Comparison of ENCODE assay signal across 21 mouse cellular contexts in genomic region chr12:117840705-117841104, GRCm38 (mm10). TPM values are rescaled to one million over a fixed set of nuclear protein-coding genes. Genes with fewer than 3 reads are reported as not detected.
DNase-seq lines count a peak whose midpoint lies in the region; ATAC-seq and TF ChIP-seq lines count a peak whose summit lies in the region.
"Had no signal": no experiment of that assay in that cellular context is flagged by ENCODE, and none has a peak within 500 bp of the region (broad histone marks: within the 10 kb centered on the region; RNA-seq: fewer than 3 reads in every experiment).

No protein-coding gene starts in this region.

- H3K36me3 ChIP-seq in MEL (ENCODE audit: control insufficient read depth in 1 of 2, insufficient read depth in 2 of 2, low read length in 2 of 2) = peaks cover 0 to 15% of the 10 kb centered on the region in 2 experiments; a peak in 3 of 4 replicates
- H3K36me3 ChIP-seq: G1E had no signal

- DNase-seq in 416B (ENCODE audit: low read depth) (peak; percentile 59), MEL (ENCODE audit: low read depth, low spot score) (peak; percentile 39)
- no peak for DNase-seq in adrenal gland, postnatal 10 days
- DNase-seq: adrenal gland, adult 2 months; adrenal gland, adult 8-10 months; adrenal gland, postnatal 14 days; adrenal gland, postnatal 25 days; adrenal gland, postnatal 36 days; B cell, adult 2 months; cerebellum, adult 11 months; cerebellum, adult 11-12 months; cerebellum, adult 18-20 months; cerebellum, adult 2 months; cerebellum, adult 8-10 months; cerebellum, adult 9-10 months had no signal

- no peak for TF ChIP-seq POLR2A in MEL (IDR thresholded peaks at IDR 0.05; ENCODE audit: control insufficient read depth in 1 of 2, insufficient read depth in 1 of 2, low read depth in 1 of 2, low read length in 2 of 2, poor library complexity in 1 of 2)

- TF ChIP-seq EP300 in MEL (IDR thresholded peaks at IDR 0.05; ENCODE audit: low read depth in 1 of 2, low read length in 2 of 2) = peak in 1 of 2 experiments; percentile 47; a peak in 1 of 4 replicates

- TF ChIP-seq CTCF in MEL (IDR thresholded peaks at IDR 0.05 in 2 of 3, conservative IDR thresholded peaks at IDR 0.05 in 1 of 3; ENCODE audit: control insufficient read depth in 1 of 3, insufficient read depth in 1 of 3, low read depth in 2 of 3, low read length in 3 of 3, poor library complexity in 1 of 3, severe bottlenecking in 1 of 3) = no peak

- no peak for TF ChIP-seq RAD21 in MEL (IDR thresholded peaks at IDR 0.05; ENCODE audit: low read depth, low read length)

- H3K9ac ChIP-seq in MEL (ENCODE audit: control insufficient read depth, low read depth, low read length, poor library complexity, severe bottlenecking) = no peak overlapping the region

- no peak overlapping the region for H3K4me3 ChIP-seq in MEL (ENCODE audit: control insufficient read depth in 1 of 2, insufficient read depth in 1 of 2, low read depth in 2 of 2, low read length in 2 of 2)

- no peak overlapping the region for H3K27ac ChIP-seq in MEL (ENCODE audit: control insufficient read depth, low read depth, low read length)

- H3K9me3 ChIP-seq in MEL (replicated peaks; ENCODE audit: insufficient read depth, low read length) = no peaks in the 10 kb centered on the region

- ATAC-seq in frontal cortex, adult (ENCODE audit: low TSS enrichment) = no peak
- ATAC-seq: activated CD4-positive, CD25-positive, alpha-beta regulatory T cell, adult 4 months; CD4-positive, CD25-positive, alpha-beta regulatory T cell, adult 4 months; Patski had no signal

- H3K4me1 ChIP-seq in MEL (ENCODE audit: control insufficient read depth in 1 of 2, insufficient read depth in 2 of 2, low read length in 2 of 2) = peaks cover 6 to 17% of the 10 kb centered on the region in 2 experiments; a peak in 2 of 4 replicates

- peaks cover 22% of the 10 kb centered on the region for H3K79me2 ChIP-seq in MEL (ENCODE audit: control insufficient read depth, insufficient read depth, low read length, poor library complexity)

- H3K27me3 ChIP-seq in MEL (ENCODE audit: control insufficient read depth in 1 of 2, insufficient read depth in 2 of 2, low read length in 2 of 2) = peaks cover 1 to 6% of the 10 kb centered on the region in 2 experiments; a peak in 3 of 4 replicates
- H3K27me3 ChIP-seq: CH12.LX, Patski had no signal

TF ChIP-seq in MEL, 35 proteins besides CTCF, POLR2A, EP300 and RAD21:
- no peak for TF ChIP-seq TAL1 (IDR thresholded peaks at IDR 0.05; ENCODE audit: low read length)
- TF ChIP-seq GATA1 (IDR thresholded peaks at IDR 0.05; ENCODE audit: low read depth, low read length) = peak; percentile 46
- TF ChIP-seq RCOR1 (IDR thresholded peaks at IDR 0.05; ENCODE audit: low read depth, low read length) = peak; percentile 80

RNA-seq across cellular contexts. Expression of gene Cdca7l, which starts 36.6 kb away (rescaled TPM):
- total RNA-seq in MEL (2012; rRNA removed) = 86.5 and 93.3 TPM in 2 replicates
- 1,000 to 10,000 TPM in 1 of 2 experiments, 10 to 100 TPM in 1; 99.6 to 1,920 TPM for polyA plus RNA-seq in MEL (2012; ENCODE audit: insufficient read depth in 1 of 2, insufficient read length in 2 of 2, low read depth in 1 of 2, low replicate concordance in 2 of 2, missing spikeins in 1 of 2)
- total RNA-seq in adrenal gland, postnatal 10 days (2021) = 10 to 100 TPM in 1 of 2 experiments, 1 to 10 TPM in 1; 7.7 to 13.2 TPM
